Mouse (Mus musculus): Measurements from ENCODE around the gene Spats2l. TPM values are rescaled to one million over a fixed set of nuclear protein-coding genes. Genes with fewer than 3 reads are reported as not detected.

Spats2l gene
- polyA plus RNA-seq, 1 experiment from 2014 or later: 67.7 TPM

Other genes with a start within 250 kb of the Spats2l start
- gene Sgo2a, start 221.8 kb downstream of the Spats2l start, polyA plus RNA-seq (2015; fragmentation: Nextera tagmentation; extraction: Ambion mirVana): 4.3 and 5.6 TPM in 2 replicates
- 23.1 and 26.2 TPM in 2 replicates for gene Kctd18, start 244.8 kb downstream of the Spats2l start, polyA plus RNA-seq (2015; fragmentation: Nextera tagmentation; extraction: Ambion mirVana)